Mouse (Mus musculus) ovary, postnatal 14 days (tissue): ENCODE data around the gene Nr4a1.

ENCODE experiments used
- DNase-seq: peaks from one replicate; pipeline ENCODE4 v3.0.0; 2022; ENCODE audit warnings: low spot score

Nr4a1 gene

DNA sequence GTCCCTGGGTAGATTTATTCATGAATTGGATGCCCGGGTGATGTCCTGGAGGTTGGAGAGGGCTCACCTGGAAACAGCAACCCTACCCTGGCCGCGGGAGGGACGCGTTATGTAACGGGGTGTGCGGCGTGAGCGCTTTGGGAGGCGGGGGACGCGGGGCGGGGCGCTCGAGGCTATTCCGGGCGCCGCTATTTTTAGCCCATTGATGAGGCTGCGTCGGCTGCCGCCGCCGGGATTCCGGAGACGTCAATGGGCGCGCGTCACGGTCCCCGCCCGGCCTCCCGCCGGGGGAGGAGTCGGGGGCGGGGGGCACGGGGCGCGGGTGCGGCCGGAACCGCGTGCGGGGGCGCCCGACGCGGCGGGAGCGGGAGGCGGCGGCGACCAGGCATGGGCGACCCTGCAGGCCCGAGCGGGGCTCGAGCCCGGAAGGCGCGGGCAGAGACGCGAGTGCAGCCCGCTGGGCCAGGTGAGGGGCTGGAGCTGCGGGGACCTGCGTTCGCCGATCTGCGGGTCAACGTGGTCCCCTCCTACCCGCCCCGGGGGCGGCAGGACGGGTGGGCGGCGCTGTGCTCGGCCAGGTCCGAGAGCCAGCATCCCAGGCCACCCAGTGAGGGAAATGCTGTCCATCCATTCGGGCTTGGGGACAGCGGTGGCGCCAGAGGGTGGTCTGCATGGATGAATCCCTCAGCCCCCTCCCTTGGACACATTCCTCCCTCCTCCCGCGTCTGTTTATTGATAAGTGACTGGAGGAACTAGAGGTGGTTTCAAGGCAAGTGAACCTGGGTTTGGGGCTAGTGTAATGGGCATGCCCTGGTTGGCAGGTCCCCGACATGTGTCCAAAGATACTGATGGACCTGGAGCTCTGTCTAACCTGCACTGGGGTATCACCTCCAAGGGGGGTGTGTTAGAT lies at the start of gene Nr4a1:
Gene Nr4a1 (plus strand): TSS at position 384 of the 910 bp plus-strand sequence.
- DNase-seq, result no peak

GRCm38 (mm10) chr15:101204781-101205180 lies 49.3 kb upstream of the Nr4a1 start:
- DNase-seq, result no peak

GRCm38 (mm10) chr15:101210228-101210627 lies 43.8 kb upstream of the Nr4a1 start:
- peak; percentile 58 for DNase-seq

DNA sequence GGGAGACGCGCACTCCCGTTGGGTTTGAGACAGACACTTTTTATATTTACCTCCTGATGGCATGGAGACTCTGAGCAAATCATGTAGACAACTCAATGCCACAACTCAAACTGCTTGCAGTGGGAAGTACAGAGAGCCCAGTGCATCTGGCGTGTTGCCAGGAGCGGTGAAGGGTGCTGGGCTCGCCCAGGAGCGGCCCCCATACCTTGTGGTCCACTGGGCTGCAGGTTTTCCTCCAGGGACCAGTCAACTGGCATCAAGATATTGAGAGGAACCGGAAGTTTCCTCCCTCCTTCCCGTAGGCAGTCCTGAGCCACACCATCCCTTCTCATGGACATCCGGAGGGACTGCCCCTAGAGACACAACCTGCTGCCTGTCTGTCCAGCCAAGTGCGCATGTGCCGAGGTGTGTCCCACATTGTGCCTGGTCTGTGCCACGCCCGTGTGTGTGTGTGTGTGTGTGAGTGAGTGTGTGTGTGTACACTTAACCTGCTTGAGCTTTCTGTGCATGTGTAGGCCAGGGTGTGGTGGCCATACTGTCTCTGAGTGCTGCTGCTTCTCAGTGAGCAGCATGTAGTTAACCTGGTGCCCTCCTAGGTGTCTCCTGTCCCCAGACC lies 43.0 kb upstream of the Nr4a1 start:
- no peak for DNase-seq

DNA sequence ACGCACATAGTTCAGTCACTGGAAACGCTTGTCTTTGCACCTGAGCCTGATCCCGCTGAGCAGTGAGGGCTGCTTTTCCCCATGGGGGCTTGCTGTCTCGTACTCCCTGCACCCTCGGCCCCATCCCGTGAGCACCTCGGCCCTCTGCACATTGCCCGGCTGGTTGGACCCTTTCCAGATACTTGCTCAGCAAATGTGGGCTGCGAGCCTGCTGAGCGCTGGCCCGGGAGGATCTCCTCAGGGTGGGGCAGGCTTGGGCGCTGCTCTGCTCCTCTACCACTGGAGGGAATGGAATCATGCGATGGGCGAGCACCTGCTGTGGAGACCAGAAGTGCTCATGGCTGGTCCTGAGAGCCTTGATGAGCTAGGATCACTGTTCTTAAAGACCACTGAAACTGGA lies 41.6 kb upstream of the Nr4a1 start:
- DNase-seq, result no peak

DNA sequence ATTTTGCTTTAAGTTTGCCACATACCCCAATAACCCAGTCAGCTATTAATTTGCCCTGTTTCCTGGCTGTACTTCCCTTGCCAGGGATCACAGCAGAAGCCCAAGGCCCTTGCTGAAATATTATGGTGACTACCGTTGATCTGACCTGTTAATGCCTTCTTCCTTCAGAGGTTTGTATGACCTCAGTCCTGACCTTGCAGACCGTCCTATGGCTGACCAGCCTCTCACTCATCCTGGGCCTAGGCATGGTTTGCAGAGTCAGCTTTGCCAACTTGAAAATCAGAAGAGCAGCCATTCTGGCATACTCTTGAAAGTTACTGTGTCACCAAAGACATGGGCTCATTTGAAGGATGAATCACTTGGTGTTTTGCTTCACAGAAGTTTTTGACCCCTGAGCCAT lies 38.9 kb upstream of the Nr4a1 start:
- DNase-seq, result no peak

GRCm38 (mm10) chr15:101216036-101216435 lies 38.0 kb upstream of the Nr4a1 start:
- no peak for DNase-seq

GRCm38 (mm10) chr15:101220905-101221297 lies 33.2 kb upstream of the Nr4a1 start:
- no peak for DNase-seq

DNA sequence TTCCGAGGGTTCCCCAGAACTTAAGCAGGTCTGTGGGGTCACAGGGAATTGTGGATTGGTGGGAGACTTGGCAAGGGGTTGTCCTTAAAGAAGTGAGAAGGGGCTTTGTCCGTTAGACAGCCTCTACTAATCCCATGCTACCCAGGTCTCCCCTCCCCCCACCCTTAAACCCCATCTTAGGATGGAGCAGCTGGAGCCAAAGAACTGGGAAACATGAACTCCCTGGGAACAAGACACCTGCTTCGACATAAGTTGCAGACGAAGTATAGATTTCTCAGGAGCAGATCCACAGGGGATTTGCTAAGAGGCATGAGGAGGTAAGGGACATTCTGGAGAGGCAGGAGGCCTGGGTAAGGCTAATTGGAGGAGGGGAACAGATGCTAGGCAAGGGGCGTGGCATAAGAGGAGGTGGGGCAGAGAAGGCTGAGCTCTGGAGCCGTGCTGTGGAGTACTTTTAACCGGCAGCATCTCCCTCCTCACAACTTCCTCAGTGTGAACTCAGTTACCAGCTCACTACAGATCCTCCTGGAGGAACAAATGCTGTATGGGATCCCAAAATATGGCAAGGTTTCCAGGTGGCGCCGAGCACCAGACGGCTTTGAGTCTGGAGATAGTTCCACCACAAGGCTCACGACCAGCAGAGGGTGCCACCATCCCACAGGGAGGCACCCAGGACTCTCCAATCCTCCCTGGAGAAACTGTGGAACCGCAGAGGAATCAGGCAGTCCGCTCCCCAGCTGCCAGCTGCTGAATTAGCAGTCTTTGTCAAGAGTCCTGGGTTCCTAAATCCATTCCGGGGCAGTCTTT lies 32.6 kb upstream of the Nr4a1 start:
- peak; percentile 93 for DNase-seq

DNA sequence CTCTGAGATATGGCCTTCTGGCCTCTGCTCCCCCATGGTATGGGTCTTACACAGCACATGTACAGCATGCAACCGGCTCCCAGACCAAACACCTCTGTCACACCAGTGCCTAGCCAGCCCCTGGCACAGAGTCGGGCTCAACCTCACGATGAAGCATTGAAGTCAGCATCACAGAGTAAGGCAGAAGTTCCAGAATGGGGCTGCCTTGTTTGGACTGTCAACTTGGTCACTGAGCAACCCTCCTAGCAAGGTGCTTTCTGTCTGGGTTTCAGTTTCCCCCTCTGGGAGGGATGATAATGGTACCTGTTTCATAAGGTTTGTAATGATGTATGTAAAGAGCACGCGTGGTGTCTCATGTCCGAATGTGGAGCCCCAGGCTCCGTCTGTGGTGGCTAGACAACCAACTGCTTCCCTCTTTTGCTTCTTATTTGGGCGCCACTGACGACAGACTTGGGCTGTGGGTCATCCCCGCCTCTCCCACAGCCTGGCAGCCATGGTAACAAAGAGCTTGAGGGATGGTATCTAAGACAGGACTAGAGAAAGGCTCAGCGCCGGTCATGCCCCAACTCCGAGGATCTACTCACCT lies 31.1 kb upstream of the Nr4a1 start:
- DNase-seq, result no peak

DNA sequence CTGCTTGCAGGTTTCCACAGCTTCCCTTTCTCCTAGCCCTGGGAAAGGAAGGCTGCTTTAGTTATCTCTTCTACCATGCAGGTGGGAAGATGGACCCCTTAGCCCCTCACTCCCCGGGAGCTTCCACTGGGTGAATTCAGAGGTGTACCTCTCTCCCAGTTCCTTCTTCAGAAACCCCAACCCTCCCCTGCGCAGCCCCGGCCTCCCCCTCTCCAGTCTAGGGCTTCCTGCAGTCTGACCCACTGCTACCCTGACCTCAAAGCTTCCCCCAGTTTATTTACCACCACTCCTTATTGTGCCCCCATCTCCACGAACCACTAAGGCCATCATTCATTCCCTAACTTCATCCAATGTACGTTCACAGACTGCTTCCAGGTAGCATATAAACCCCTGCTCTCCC lies 30.5 kb upstream of the Nr4a1 start:
- DNase-seq, result no peak

DNA sequence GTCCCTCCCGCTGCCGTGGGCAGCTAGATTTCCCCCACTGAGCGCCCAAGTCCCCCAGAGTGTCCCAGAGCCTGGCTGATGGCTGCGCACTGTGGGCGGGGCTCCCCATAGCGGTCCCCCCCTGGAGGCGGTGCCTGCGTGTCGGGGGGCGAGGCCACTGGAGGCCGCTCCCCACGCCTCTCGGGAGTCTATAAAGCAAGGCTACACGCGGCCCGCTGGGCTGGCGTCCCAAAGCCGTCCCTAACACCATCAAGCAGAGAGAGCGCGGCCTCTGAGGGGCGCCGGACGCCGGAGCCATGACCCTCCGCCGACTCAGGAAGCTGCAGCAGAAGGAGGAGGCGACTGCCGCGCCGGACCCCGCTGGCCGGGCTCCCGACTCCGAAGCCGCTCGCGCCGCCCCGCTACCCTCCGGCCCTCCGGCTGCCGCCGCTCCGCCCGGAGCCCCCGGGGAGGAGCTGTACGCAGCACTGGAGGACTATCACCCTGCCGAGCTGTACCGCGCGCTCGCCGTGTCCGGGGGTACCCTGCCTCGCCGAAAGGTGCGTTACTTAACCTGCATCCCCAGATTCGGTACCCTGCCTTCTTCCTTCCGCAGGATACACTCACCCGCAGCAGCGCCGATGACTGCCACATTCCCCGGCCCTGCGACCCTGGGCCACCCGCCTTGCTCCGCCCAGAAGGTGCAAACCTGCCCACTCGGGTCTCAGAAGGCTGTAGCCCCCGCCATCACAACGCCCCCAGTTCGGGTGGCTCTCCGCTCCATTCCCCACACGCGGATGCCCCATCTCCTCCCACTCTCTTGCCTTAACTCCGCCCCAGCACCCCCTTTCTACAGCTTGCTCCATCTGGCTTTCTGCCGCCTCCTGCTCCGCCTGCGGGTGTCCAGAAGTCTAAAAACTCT lies 29.8 kb upstream of the Nr4a1 start, which contains the start of gene Grasp:
Gene Grasp (plus strand): TSS at position 183 of the 901 bp plus-strand sequence.
- DNase-seq, result peak; percentile 88

- no peak for DNase-seq
Measured at GRCm38 (mm10) chr15:101224977-101225376, 29.1 kb upstream of the Nr4a1 start.

DNA sequence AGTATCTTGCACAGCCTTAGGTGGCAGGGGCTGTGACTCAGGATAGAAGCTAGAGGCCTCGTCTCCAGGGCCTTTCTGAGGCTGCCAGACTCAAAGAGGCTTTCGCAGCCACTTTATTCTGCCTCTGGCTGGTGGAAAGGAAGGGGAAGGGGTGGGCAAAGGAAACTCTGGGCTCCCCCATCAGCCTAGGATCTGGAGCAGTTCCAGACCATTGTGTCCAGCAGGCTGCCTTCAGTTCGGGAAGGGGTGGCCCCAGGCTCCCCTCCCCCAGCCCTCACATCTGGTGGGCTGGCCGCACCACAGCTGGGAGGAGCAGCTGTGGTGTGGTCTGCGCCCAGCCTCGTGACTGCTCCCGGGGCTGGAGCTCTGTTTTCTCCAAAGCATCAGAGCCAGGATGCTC lies 26.1 kb upstream of the Nr4a1 start:
- peak; percentile 48 for DNase-seq

DNA sequence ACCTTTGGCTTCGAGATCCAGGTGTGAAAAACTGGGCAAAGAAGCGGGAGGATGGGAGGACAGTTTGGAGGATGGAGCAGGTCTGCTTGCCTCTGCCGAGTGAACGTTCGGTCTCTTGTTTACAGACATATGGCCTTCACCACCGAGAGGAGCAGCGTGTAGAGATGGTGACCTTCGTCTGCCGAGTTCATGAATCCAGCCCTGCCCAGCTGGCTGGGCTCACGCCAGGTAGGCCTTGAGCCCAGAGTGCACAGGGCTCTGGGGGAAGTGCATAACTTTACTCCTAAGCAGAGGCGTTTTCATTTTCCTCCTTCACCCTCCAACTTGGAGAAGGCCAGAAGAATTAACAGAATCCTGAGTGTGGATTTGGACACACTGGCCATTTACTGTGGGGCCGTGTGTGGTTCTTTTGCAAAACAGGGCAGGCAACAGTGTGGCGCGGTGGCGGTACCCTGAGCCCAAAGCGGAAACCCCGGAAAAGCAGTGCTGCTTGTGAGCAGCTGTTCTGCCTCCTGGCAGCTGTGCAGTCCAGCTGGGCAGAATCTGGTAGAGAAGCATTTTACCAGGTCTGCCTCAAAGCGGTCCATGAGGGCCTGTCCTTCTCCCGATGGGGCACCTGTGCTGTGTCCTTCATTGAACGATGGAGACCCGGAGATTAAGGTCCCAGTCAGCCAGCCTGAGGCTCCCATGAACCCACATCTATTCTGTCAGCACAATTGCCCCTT lies 25.0 kb upstream of the Nr4a1 start:
- no peak for DNase-seq

DNA sequence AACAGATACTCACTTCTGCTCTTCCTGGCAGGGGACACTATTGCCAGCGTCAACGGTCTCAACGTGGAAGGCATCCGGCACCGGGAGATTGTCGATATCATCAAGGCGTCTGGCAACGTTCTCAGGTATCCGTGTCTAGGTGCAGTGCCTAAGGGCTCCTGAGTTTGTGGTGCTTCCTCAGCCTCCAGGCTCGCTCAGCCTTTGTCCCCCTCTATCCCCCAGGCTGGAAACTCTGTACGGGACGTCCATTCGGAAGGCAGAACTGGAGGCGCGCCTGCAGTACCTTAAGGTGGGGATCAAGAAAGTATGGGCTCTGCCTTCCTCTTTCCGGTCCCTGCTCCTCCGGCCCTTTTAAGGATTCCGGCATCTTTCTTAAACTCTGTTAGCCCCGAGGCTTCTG lies 23.6 kb upstream of the Nr4a1 start:
- DNase-seq, result no peak

DNA sequence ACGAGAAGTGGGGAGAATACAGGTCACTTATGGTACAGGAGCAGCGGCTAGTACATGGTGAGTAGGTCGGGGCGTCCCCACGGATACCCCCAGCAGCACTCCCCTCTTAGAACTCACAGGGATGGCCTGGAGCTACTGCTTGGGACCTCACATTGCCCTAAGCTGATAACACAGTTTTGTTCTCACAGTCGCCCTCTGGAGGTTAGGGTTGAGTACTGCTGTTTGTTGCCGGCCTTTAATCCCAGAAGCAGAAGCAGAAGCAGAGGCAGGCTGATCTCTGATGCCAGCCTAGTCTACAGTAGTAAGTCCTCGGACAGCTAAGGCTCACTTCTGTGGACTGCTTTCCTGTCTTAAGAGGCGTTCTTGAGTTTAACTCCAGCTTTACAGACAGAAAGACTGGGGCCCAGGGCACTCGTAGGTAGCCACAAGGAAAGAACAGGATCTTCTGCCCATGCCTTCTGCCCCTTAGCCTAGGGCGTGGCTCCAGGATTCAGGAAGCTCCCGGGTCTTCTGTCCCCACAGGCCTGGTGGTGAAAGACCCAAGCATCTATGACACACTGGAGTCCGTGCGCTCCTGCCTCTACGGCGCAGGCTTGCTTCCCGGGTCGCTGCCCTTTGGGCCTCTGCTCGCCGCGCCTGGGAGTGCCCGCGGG lies 22.9 kb upstream of the Nr4a1 start:
- DNase-seq, result no peak

- no peak for DNase-seq
Measured at GRCm38 (mm10) chr15:101231648-101232180, 22.4 kb upstream of the Nr4a1 start.

GRCm38 (mm10) chr15:101232607-101233006 lies 21.5 kb upstream of the Nr4a1 start:
- DNase-seq, result no peak

GRCm38 (mm10) chr15:101233183-101233582 lies 20.9 kb upstream of the Nr4a1 start:
- no peak for DNase-seq
